Mouse (Mus musculus) fibroblast of lung, adult 2 months (primary cell): Measurements from ENCODE around the gene Pcsk7.

Experiments
- DNase-seq: peaks from one replicate; pipeline ENCODE4 v3.0.0-alpha.2; 2011; ENCODE audit warnings: low read depth

The Pcsk7 gene

GRCm38 (mm10) chr9:45938952-45939637 is 32.8 kb downstream of the Pcsk7 start:
- no peak for DNase-seq

GRCm38 (mm10) chr9:45939794-45940193 is 33.5 kb downstream of the Pcsk7 start:
- no peak for DNase-seq

GRCm38 (mm10) chr9:45941329-45941888 is 35.1 kb downstream of the Pcsk7 start:
- DNase-seq, result no peak

- no peak for DNase-seq
Measured at GRCm38 (mm10) chr9:45942464-45942863, 36.2 kb downstream of the Pcsk7 start.

- DNase-seq, result no peak
Measured at GRCm38 (mm10) chr9:45942916-45943315, 36.6 kb downstream of the Pcsk7 start.

GRCm38 (mm10) chr9:45943628-45944505 is 37.6 kb downstream of the Pcsk7 start:
- DNase-seq, result no peak

GRCm38 (mm10) chr9:45944506-45945400 is 38.5 kb downstream of the Pcsk7 start:
- no peak for DNase-seq

GRCm38 (mm10) chr9:45945721-45946120 is 39.4 kb downstream of the Pcsk7 start:
- DNase-seq, result no peak

- DNase-seq, result no peak
Measured at GRCm38 (mm10) chr9:45946182-45946871, 40.0 kb downstream of the Pcsk7 start.

GRCm38 (mm10) chr9:45946872-45947183 is 40.5 kb downstream of the Pcsk7 start:
- no peak for DNase-seq

- DNase-seq, result no peak
Measured at GRCm38 (mm10) chr9:45952057-45952456, 45.8 kb downstream of the Pcsk7 start.

- DNase-seq, result no peak
Measured at GRCm38 (mm10) chr9:45952890-45953289, 46.6 kb downstream of the Pcsk7 start.

GRCm38 (mm10) chr9:45953511-45954293 is 47.4 kb downstream of the Pcsk7 start:
- DNase-seq, result no peak

- DNase-seq, result peak; percentile 29
Measured at GRCm38 (mm10) chr9:45954294-45955106, 48.2 kb downstream of the Pcsk7 start.

GRCm38 (mm10) chr9:45955107-45955963 is 49.0 kb downstream of the Pcsk7 start, which contains the start of gene Sidt2:
Gene Sidt2, minus strand, starts transcription at chr9:45955258.
- DNase-seq, result peak; percentile 64

GRCm38 (mm10) chr9:45958023-45958670 is 51.9 kb downstream of the Pcsk7 start:
- no peak for DNase-seq

- no peak for DNase-seq
Measured at GRCm38 (mm10) chr9:45958851-45959250, 52.6 kb downstream of the Pcsk7 start.

- no peak for DNase-seq
Measured at GRCm38 (mm10) chr9:45959661-45960060, 53.4 kb downstream of the Pcsk7 start.
